Mouse (Mus musculus): ENCODE measurements around the gene Sec14l5.

Sec14l5 gene

GRCm38 (mm10) chr16:5153299-5154026 lies 6.6 kb downstream of the Sec14l5 start:
- no peak for DNase-seq (ENCODE audit: low spot score in 2 of 2)

- DNase-seq (ENCODE audit: low spot score in 2 of 2) = no peak
Measured at GRCm38 (mm10) chr16:5155014-5155413, 8.1 kb downstream of the Sec14l5 start.

- no peak for DNase-seq (ENCODE audit: low spot score in 2 of 2)
Measured at GRCm38 (mm10) chr16:5156495-5156894, 9.6 kb downstream of the Sec14l5 start.

- DNase-seq (ENCODE audit: low spot score in 2 of 2) = no peak
Measured at GRCm38 (mm10) chr16:5157113-5157512, 10.2 kb downstream of the Sec14l5 start.

- no peak for DNase-seq (ENCODE audit: low spot score in 2 of 2)
Measured at GRCm38 (mm10) chr16:5159248-5159647, 12.3 kb downstream of the Sec14l5 start.

GRCm38 (mm10) chr16:5164327-5164726 lies 17.4 kb downstream of the Sec14l5 start:
- DNase-seq (ENCODE audit: low spot score in 2 of 2) = no peak

GRCm38 (mm10) chr16:5168038-5168437 lies 21.1 kb downstream of the Sec14l5 start:
- no peak for DNase-seq (ENCODE audit: low spot score in 2 of 2)

- no peak for DNase-seq (ENCODE audit: low spot score in 2 of 2)
Measured at GRCm38 (mm10) chr16:5168829-5169228, 21.9 kb downstream of the Sec14l5 start.

- DNase-seq (ENCODE audit: low spot score in 2 of 2) = no peak
Measured at GRCm38 (mm10) chr16:5172636-5173035, 25.7 kb downstream of the Sec14l5 start.

GRCm38 (mm10) chr16:5183310-5183975 lies 36.5 kb downstream of the Sec14l5 start:
- DNase-seq (ENCODE audit: low spot score in 2 of 2) = no peak

GRCm38 (mm10) chr16:5184101-5184500 lies 37.2 kb downstream of the Sec14l5 start:
- no peak for DNase-seq (ENCODE audit: low spot score in 2 of 2)

GRCm38 (mm10) chr16:5184956-5185355 lies 38.0 kb downstream of the Sec14l5 start:
- no peak for DNase-seq (ENCODE audit: low spot score in 2 of 2)

- DNase-seq (ENCODE audit: low spot score in 2 of 2) = no peak
Measured at GRCm38 (mm10) chr16:5185691-5186090, 38.8 kb downstream of the Sec14l5 start.

GRCm38 (mm10) chr16:5186234-5186633 lies 39.3 kb downstream of the Sec14l5 start:
- DNase-seq (ENCODE audit: low spot score in 2 of 2) = no peak

- DNase-seq (ENCODE audit: low spot score in 2 of 2) = peak; percentile 48 to 82
Measured at GRCm38 (mm10) chr16:5195080-5195479, 48.2 kb downstream of the Sec14l5 start.

GRCm38 (mm10) chr16:5202681-5203080 lies 55.8 kb downstream of the Sec14l5 start:
- DNase-seq (ENCODE audit: low spot score in 2 of 2) = peak in 1 of 2 experiments; percentile 35

- DNase-seq (ENCODE audit: low spot score in 2 of 2) = peak; percentile 25 to 74
Measured at GRCm38 (mm10) chr16:5203200-5203599, 56.3 kb downstream of the Sec14l5 start.

GRCm38 (mm10) chr16:5203668-5204433 lies 56.9 kb downstream of the Sec14l5 start, which contains the start of gene Nagpa:
Nagpa (minus strand) TSS chr16:5204012.
- peak; percentile 70 to 87 for DNase-seq (ENCODE audit: low spot score in 2 of 2)

GRCm38 (mm10) chr16:5205431-5205970 lies 58.6 kb downstream of the Sec14l5 start:
- DNase-seq (ENCODE audit: low spot score in 2 of 2) = no peak

GRCm38 (mm10) chr16:5206051-5206450 lies 59.1 kb downstream of the Sec14l5 start:
- DNase-seq (ENCODE audit: low spot score in 2 of 2) = no peak

GRCm38 (mm10) chr16:5210365-5210764 lies 63.5 kb downstream of the Sec14l5 start:
- no peak for DNase-seq (ENCODE audit: low spot score in 2 of 2)

GRCm38 (mm10) chr16:5212150-5212549 lies 65.2 kb downstream of the Sec14l5 start:
- DNase-seq (ENCODE audit: low spot score in 2 of 2) = no peak

All from spleen, postnatal 4 days (tissue).